Comparison of ENCODE assay signal across 25 mouse cellular contexts in genomic region chr4:52411587-52411986, GRCm38 (mm10).
"Had no signal": no experiment of that assay in that cellular context is flagged by ENCODE, and none has a peak within 500 bp of the region (broad histone marks: within the 10 kb centered on the region; RNA-seq: fewer than 3 reads in every experiment).

No protein-coding gene starts in this region.

- H3K9me3 ChIP-seq: heart, embryonic 10.5 days; heart, embryonic 12.5 days; hindbrain, embryonic 10.5 days; hindbrain, embryonic 13.5 days; hindbrain, embryonic 15.5 days; kidney, embryonic 15.5 days; limb, embryonic 13.5 days; limb, embryonic 15.5 days; liver, embryonic 12.5 days had no signal

- DNase-seq: gastrocnemius, postnatal 14 days; gastrocnemius, postnatal 36 days; heart, adult 18-20 months; heart, postnatal 10 days; heart, postnatal 4 days; kidney, adult 11 months; kidney, adult 2 months; kidney, adult 9 months; kidney, postnatal 14 days; kidney, postnatal 36 days; layer of hippocampus, adult 9-11 months; layer of hippocampus, postnatal 36 days; left cerebral cortex, postnatal 4 days had no signal

- H3K4me3 ChIP-seq: heart, embryonic 10.5 days; heart, embryonic 12.5 days; hindbrain, embryonic 10.5 days; hindbrain, embryonic 13.5 days; hindbrain, embryonic 15.5 days; kidney, embryonic 15.5 days; limb, embryonic 13.5 days; limb, embryonic 15.5 days; liver, embryonic 12.5 days had no signal

- H3K4me1 ChIP-seq: heart, embryonic 10.5 days; heart, embryonic 12.5 days; hindbrain, embryonic 10.5 days; hindbrain, embryonic 13.5 days; hindbrain, embryonic 15.5 days; kidney, embryonic 15.5 days; limb, embryonic 13.5 days; limb, embryonic 15.5 days; liver, embryonic 12.5 days had no signal

- H3K9ac ChIP-seq: heart, embryonic 12.5 days; hindbrain, embryonic 13.5 days; hindbrain, embryonic 15.5 days; kidney, embryonic 15.5 days; limb, embryonic 13.5 days; limb, embryonic 15.5 days; liver, embryonic 12.5 days had no signal

- H3K27me3 ChIP-seq: heart, embryonic 12.5 days; hindbrain, embryonic 13.5 days; hindbrain, embryonic 15.5 days; kidney, embryonic 15.5 days; limb, embryonic 13.5 days; limb, embryonic 15.5 days; liver, embryonic 12.5 days had no signal

- ATAC-seq: hindbrain, postnatal 0 days; intestine, embryonic 16.5 days; liver, embryonic 12.5 days had no signal

- H3K4me2 ChIP-seq: heart, embryonic 12.5 days; hindbrain, embryonic 13.5 days; hindbrain, embryonic 15.5 days; kidney, embryonic 15.5 days; limb, embryonic 13.5 days; limb, embryonic 15.5 days; liver, embryonic 12.5 days had no signal

- H3K36me3 ChIP-seq: heart, embryonic 10.5 days; heart, embryonic 12.5 days; hindbrain, embryonic 10.5 days; hindbrain, embryonic 13.5 days; hindbrain, embryonic 15.5 days; kidney, embryonic 15.5 days; limb, embryonic 13.5 days; limb, embryonic 15.5 days; liver, embryonic 12.5 days had no signal

- H3K27ac ChIP-seq: heart, embryonic 10.5 days; hindbrain, embryonic 10.5 days; hindbrain, embryonic 13.5 days; hindbrain, embryonic 15.5 days; hindbrain, postnatal 0 days; kidney, embryonic 15.5 days; kidney, postnatal 0 days; limb, embryonic 13.5 days; limb, embryonic 15.5 days; liver, embryonic 12.5 days had no signal
